Mouse (Mus musculus): ENCODE data around the gene Fbxo41. TPM values are rescaled to one million over a fixed set of nuclear protein-coding genes. Genes with fewer than 3 reads are reported as not detected.

Gene Fbxo41
- total RNA-seq (2014; rRNA removed; ENCODE audit: low replicate concordance) (0.11 TPM in 1 of 2 replicates, not detected in the other), polyA plus RNA-seq (2015; fragmentation: Nextera tagmentation; extraction: Ambion mirVana) (not detected in 2 replicates)

- Histone ChIP-seq H3K4me3 (ENCODE audit: low read depth, low read length) (peak within 1 kb of the TSS; percentile 59), H3K4me2 (ENCODE audit: low read depth, low read length) (peak within 1 kb of the TSS; percentile 81), H3K4me1 (ENCODE audit: control insufficient read depth, insufficient read depth) (peaks cover 6% of the 10 kb centered on the region; the same call in 1 of the 2 replicates), H3K27ac (ENCODE audit: low read depth) (no peak within 1 kb of the TSS), H3K9ac (replicated peaks; ENCODE audit: low read depth, low read length) (peak within 1 kb of the TSS; percentile 42; the same call in 1 of the 2 replicates), H3K36me3 (replicated peaks; ENCODE audit: control insufficient read depth, insufficient read depth, low read length) (no peaks in the 10 kb centered on the region), H3K27me3 (ENCODE audit: control insufficient read depth, insufficient read depth, low read length) (peaks cover 46% of the 10 kb centered on the region), H3K9me3 (replicated peaks; ENCODE audit: control insufficient read depth, low read length) (no peaks in the 10 kb centered on the region)
- no peak for ATAC-seq (ENCODE audit: insufficient read depth, low read depth)
- DNase-seq (ENCODE audit: low spot score), result no peak
- WGBS, result 3% methylated on average over 20 of the region's 22 CpGs
- TF ChIP-seq CTCF (IDR thresholded peaks at IDR 0.05; ENCODE audit: low read depth), result no peak
- TF ChIP-seq EP300 (IDR thresholded peaks at IDR 0.05; ENCODE audit: low read depth), result no peak
Observed at GRCm38 (mm10) chr6:85502911-85503250, at the start of gene Fbxo41. Fbxo41 (minus strand) TSS chr6:85502994.

DNA sequence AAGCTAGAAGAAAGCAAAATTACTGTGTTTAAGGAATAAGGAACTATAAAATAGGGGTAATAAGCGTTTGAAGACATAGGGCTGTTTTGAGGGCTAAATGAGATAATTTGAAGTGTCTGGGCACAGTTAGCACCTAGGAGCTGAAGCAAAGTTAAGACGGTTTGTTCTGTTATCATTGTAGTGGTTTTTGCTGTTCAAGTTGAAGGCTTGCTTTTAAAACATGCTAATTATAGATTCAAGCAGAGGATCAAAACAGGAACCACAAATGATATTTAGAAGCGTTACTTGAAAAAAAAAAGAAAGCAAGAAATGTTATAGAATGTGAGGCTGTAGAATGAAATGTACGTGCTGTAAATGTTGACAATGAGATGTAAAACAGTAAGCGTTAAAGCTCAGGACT lies 44.8 kb upstream of the Fbxo41 start:
- Histone ChIP-seq H3K9me3 (replicated peaks; ENCODE audit: control insufficient read depth, low read length) (no peaks in the 10 kb centered on the region), H3K4me2 (ENCODE audit: low read depth, low read length) (no peak overlapping the region), H3K36me3 (replicated peaks; ENCODE audit: control insufficient read depth, insufficient read depth, low read length) (no peaks in the 10 kb centered on the region), H3K9ac (replicated peaks; ENCODE audit: low read depth, low read length) (no peak overlapping the region), H3K27ac (ENCODE audit: low read depth) (no peak overlapping the region), H3K4me3 (ENCODE audit: low read depth, low read length) (no peak overlapping the region), H3K4me1 (ENCODE audit: control insufficient read depth, insufficient read depth) (no peaks in the 10 kb centered on the region), H3K27me3 (ENCODE audit: control insufficient read depth, insufficient read depth, low read length) (no peaks in the 10 kb centered on the region)
- ATAC-seq (ENCODE audit: insufficient read depth, low read depth) (no peak), DNase-seq (ENCODE audit: low spot score) (no peak)
- TF ChIP-seq CTCF (IDR thresholded peaks at IDR 0.05; ENCODE audit: low read depth), result no peak
- no peak for TF ChIP-seq EP300 (IDR thresholded peaks at IDR 0.05; ENCODE audit: low read depth)
- 65% methylated on average over 5 of the region's 5 CpGs for WGBS

- WGBS, result 71% methylated on average over 13 of the region's 13 CpGs
Observed at GRCm38 (mm10) chr6:85544251-85544881, 41.6 kb upstream of the Fbxo41 start.

DNA sequence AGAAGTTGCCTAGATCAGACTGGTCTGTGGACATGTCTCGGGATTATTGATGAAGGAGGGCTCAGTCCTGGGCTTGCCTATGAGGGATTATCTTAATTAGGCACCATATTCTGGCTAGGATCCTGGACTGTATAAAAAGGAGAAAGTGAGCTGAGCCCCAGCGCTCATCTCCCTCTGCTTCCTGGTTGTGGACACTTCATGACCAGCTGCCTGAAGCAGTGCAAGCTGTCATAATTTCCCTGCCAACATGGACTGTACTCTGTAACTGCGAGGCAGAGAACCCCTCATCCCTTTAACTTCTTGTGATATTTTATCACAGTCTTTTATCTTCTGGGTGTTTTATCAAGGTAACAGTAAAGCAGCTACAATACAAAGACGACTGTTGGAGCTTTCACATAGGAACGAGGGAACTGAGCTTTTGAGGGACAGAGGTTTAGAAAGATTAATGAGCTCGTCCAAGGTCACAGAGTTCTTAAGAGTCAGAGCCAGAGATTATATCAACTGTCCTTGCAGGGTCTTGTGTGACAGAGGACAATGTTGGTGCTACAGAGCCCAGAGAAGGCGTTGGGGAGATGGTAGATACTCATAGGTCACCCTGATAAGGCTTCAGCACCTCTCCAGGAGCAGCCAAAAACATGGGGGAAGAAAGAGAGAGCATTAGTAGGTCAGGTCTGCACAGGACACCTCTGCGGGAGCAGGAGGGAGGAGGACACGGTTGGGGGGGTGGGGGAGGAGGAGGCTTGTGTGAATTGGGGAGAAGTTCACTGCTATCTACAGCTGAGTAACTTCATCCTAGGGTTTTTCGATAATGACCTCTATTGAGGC lies 40.8 kb upstream of the Fbxo41 start:
- WGBS, result 54% methylated on average over 10 of the region's 10 CpGs

More at GRCm38 (mm10) chr6:85544251-85544881, 41.6 kb upstream of the Fbxo41 start:
- DNase-seq (ENCODE audit: low spot score) (no peak), ATAC-seq (ENCODE audit: insufficient read depth, low read depth) (no peak)
- Histone ChIP-seq H3K9ac (replicated peaks; ENCODE audit: low read depth, low read length) (no peak overlapping the region), H3K9me3 (replicated peaks; ENCODE audit: control insufficient read depth, low read length) (no peaks in the 10 kb centered on the region), H3K4me2 (ENCODE audit: low read depth, low read length) (no peak overlapping the region), H3K27me3 (ENCODE audit: control insufficient read depth, insufficient read depth, low read length) (no peaks in the 10 kb centered on the region), H3K4me1 (ENCODE audit: control insufficient read depth, insufficient read depth) (no peaks in the 10 kb centered on the region), H3K36me3 (replicated peaks; ENCODE audit: control insufficient read depth, insufficient read depth, low read length) (no peaks in the 10 kb centered on the region), H3K27ac (ENCODE audit: low read depth) (no peak overlapping the region), H3K4me3 (ENCODE audit: low read depth, low read length) (no peak overlapping the region)
- TF ChIP-seq EP300 (IDR thresholded peaks at IDR 0.05; ENCODE audit: low read depth) (no peak), CTCF (IDR thresholded peaks at IDR 0.05; ENCODE audit: low read depth) (no peak)

DNA sequence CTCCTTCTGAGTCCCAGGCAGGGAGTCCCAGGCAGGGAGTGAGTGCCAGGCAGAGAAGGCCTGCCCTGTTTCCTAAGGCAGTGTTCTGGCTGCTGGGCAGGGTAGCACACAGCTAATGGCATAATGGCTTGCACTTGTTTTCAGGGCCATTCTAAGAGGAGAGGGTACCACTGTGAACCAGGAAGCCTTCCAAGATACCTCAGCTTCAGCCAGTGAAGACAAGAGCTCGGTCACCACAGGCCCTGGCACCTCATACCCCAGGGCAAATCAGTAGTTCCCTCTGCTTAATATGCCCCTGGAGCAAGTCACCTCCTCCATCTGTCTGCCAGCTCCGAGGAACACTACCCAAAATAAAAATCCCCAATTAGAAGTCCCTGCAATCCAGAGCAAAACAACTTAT lies 20.0 kb upstream of the Fbxo41 start:
- no peak for ATAC-seq (ENCODE audit: insufficient read depth, low read depth)
- Histone ChIP-seq H3K27ac (ENCODE audit: low read depth) (no peak overlapping the region), H3K9ac (replicated peaks; ENCODE audit: low read depth, low read length) (no peak overlapping the region), H3K27me3 (ENCODE audit: control insufficient read depth, insufficient read depth, low read length) (0 out of 2 replicates have a peak, but pooled peaks cover 4% of the 10 kb centered on the region), H3K4me1 (ENCODE audit: control insufficient read depth, insufficient read depth) (no peaks in the 10 kb centered on the region), H3K4me3 (ENCODE audit: low read depth, low read length) (no peak overlapping the region), H3K4me2 (ENCODE audit: low read depth, low read length) (no peak overlapping the region), H3K9me3 (replicated peaks; ENCODE audit: control insufficient read depth, low read length) (no peaks in the 10 kb centered on the region), H3K36me3 (replicated peaks; ENCODE audit: control insufficient read depth, insufficient read depth, low read length) (no peaks in the 10 kb centered on the region)
- 59% methylated on average over 2 of the region's 2 CpGs for WGBS
- DNase-seq (ENCODE audit: low spot score), result no peak
- TF ChIP-seq EP300 (IDR thresholded peaks at IDR 0.05; ENCODE audit: low read depth), result no peak
- TF ChIP-seq CTCF (IDR thresholded peaks at IDR 0.05; ENCODE audit: low read depth), result no peak

More for the DNA sequence above, 40.8 kb upstream of the Fbxo41 start:
- TF ChIP-seq CTCF (IDR thresholded peaks at IDR 0.05; ENCODE audit: low read depth) (no peak), EP300 (IDR thresholded peaks at IDR 0.05; ENCODE audit: low read depth) (no peak)
- no peaks in the 10 kb centered on the region for H3K27me3 ChIP-seq (ENCODE audit: control insufficient read depth, insufficient read depth, low read length)
- H3K4me1 ChIP-seq (ENCODE audit: control insufficient read depth, insufficient read depth), result no peaks in the 10 kb centered on the region
- no peak overlapping the region for H3K9ac ChIP-seq (replicated peaks; ENCODE audit: low read depth, low read length)
- H3K4me3 ChIP-seq (ENCODE audit: low read depth, low read length), result no peak overlapping the region
- DNase-seq (ENCODE audit: low spot score), result no peak
- no peaks in the 10 kb centered on the region for H3K36me3 ChIP-seq (replicated peaks; ENCODE audit: control insufficient read depth, insufficient read depth, low read length)
- no peak overlapping the region for H3K27ac ChIP-seq (ENCODE audit: low read depth)
- no peak overlapping the region for H3K4me2 ChIP-seq (ENCODE audit: low read depth, low read length)
- ATAC-seq (ENCODE audit: insufficient read depth, low read depth), result no peak
- H3K9me3 ChIP-seq (replicated peaks; ENCODE audit: control insufficient read depth, low read length), result no peaks in the 10 kb centered on the region
